Comparison of ENCODE assay signal across 8 mouse cellular contexts in genomic region chr7:80191455-80191854, GRCm38 (mm10). TPM values are rescaled to one million over a fixed set of nuclear protein-coding genes. Genes with fewer than 3 reads are reported as not detected.
A peak's percentile ranks its signal among the peaks of the same experiment; 100 is the strongest.
DNase-seq lines count a peak whose midpoint lies in the region; ATAC-seq and TF ChIP-seq lines count a peak whose summit lies in the region.

No protein-coding gene starts in this region.

- TF ChIP-seq CTCF in layer of hippocampus, adult 2 months (conservative IDR thresholded peaks at IDR 0.05), result no peak

- no peaks in the 10 kb centered on the region for H3K27me3 ChIP-seq in splenic B cell, adult 2 months (ENCODE audit: control insufficient read depth, insufficient read depth, low read length, poor library complexity, severe bottlenecking)

- H3K4me3 ChIP-seq in layer of hippocampus, adult 2 months, result no peak overlapping the region

- DNase-seq in layer of hippocampus, adult 2 months (ENCODE audit: low spot score in 2 of 2), result no peak
- no peak for DNase-seq in layer of hippocampus, adult 18-20 months (ENCODE audit: low spot score in 2 of 2)
- peak; percentile 66 for DNase-seq in kidney, adult 9 months
- DNase-seq in lung, postnatal 10 days, result peak; percentile 80
- DNase-seq in splenic B cell, adult 2 months (ENCODE audit: low read depth, low spot score), result peak; percentile 62
- DNase-seq in right cerebral cortex, postnatal 25 days, result no peak
- DNase-seq in retina, postnatal 1 day, result no peak

- peak; percentile 39 for ATAC-seq in erythroid progenitor cell, adult 5-6 weeks (replicated peaks; ENCODE audit: low FRiP score, poor library complexity, severe bottlenecking)

- H3K27ac ChIP-seq in layer of hippocampus, adult 2 months, result peak overlapping the region; percentile 74

- no peaks in the 10 kb centered on the region for H3K36me3 ChIP-seq in splenic B cell, adult 2 months (ENCODE audit: control insufficient read depth, insufficient read depth, low read length, poor library complexity, severe bottlenecking)

RNA-seq across cellular contexts. Expression of gene Sema4b, which starts 4.8 kb away (rescaled TPM):
- 10 to 100 TPM; 25.7 to 27.5 TPM for total RNA-seq in layer of hippocampus, adult 2 months (2021)
- 10 to 100 TPM; 22.0 to 23.6 TPM for total RNA-seq in layer of hippocampus, adult 18-20 months (2021)
- total RNA-seq in erythroid progenitor cell, adult 5-6 weeks (2015; ENCODE audit: low replicate concordance), result 106 and 122 TPM in 2 replicates
- 105 and 126 TPM in 2 replicates for total RNA-seq in erythroid progenitor cell, adult 5-6 weeks (2017; ENCODE audit: low replicate concordance)

RNA-seq across cellular contexts. Expression of gene Cib1, which starts 41.2 kb away (rescaled TPM):
- total RNA-seq in layer of hippocampus, adult 2 months (2021), result 10 to 100 TPM; 23.6 to 25.0 TPM
- 10 to 100 TPM; 22.3 to 25.3 TPM for total RNA-seq in layer of hippocampus, adult 18-20 months (2021)
- 69.2 and 73.8 TPM in 2 replicates for total RNA-seq in erythroid progenitor cell, adult 5-6 weeks (2015; ENCODE audit: low replicate concordance)
- total RNA-seq in erythroid progenitor cell, adult 5-6 weeks (2017; ENCODE audit: low replicate concordance), result 70.2 and 70.4 TPM in 2 replicates

RNA-seq across cellular contexts. Expression of gene Gdpgp1, which starts 41.2 kb away (rescaled TPM):
- 1 to 10 TPM; 6.1 to 6.8 TPM for total RNA-seq in layer of hippocampus, adult 2 months (2021)
- total RNA-seq in layer of hippocampus, adult 18-20 months (2021), result 1 to 10 TPM; 6.0 to 6.1 TPM
- total RNA-seq in erythroid progenitor cell, adult 5-6 weeks (2015; ENCODE audit: low replicate concordance), result 1.3 and 5.4 TPM in 2 replicates
- total RNA-seq in erythroid progenitor cell, adult 5-6 weeks (2017; ENCODE audit: low replicate concordance), result 0.08 and 0.64 TPM in 2 replicates

RNA-seq across cellular contexts. Expression of gene Ttll13, which starts 54.7 kb away (rescaled TPM):
- total RNA-seq in layer of hippocampus, adult 2 months (2021), result 1 to 10 TPM; 1.4 to 3.3 TPM
- 1 to 10 TPM; 1.9 to 2.8 TPM for total RNA-seq in layer of hippocampus, adult 18-20 months (2021)
- 2.9 TPM in 1 of 2 replicates, not detected in the other for total RNA-seq in erythroid progenitor cell, adult 5-6 weeks (2015; ENCODE audit: low replicate concordance)
- not detected in 2 replicates for total RNA-seq in erythroid progenitor cell, adult 5-6 weeks (2017; ENCODE audit: low replicate concordance)

Comparison
In these comparisons a context has a peak if more than half of its experiments do, and no peak if none do; other contexts are left out.
1. DNase-seq: peak in kidney, adult 9 months (single experiment), lung, postnatal 10 days (single experiment) and splenic B cell, adult 2 months (single experiment); none in layer of hippocampus, adult 2 months (0 of 2), layer of hippocampus, adult 18-20 months (0 of 2), right cerebral cortex, postnatal 25 days (single experiment) and retina, postnatal 1 day (single experiment).